Mouse (Mus musculus): ENCODE data around the gene Swt1.

DNA sequence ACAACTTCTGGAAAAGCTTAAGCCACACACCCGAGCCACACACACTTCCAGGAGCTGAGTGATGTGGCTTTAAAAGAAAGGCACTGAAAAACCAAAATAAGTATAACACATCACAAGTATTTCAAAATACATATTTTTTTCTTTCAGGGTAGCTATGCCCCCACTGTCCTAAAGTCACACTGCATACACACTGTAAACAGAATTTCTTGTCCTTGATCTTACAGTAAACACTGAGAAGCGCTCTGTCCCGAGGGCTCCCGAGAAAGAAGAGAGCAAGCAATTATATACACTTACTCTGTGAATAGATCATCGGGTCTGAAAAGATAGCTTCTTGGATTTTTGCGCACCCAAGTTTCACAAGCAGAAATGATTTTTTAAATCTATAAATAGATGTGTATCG is 109.0 kb downstream of the Swt1 start:
- TF ChIP-seq CTCF (IDR thresholded peaks at IDR 0.05; ENCODE audit: borderline replicate concordance, extremely low read depth, insufficient read depth, insufficient read length) (no peak), POLR2A (IDR thresholded peaks at IDR 0.05; ENCODE audit: borderline replicate concordance, extremely low read depth, insufficient read depth, insufficient read length, poor library complexity, severe bottlenecking) (no peak)

Data from brain, embryonic 14.5 days (tissue).